Mouse (Mus musculus): Measurements from ENCODE around the gene Dll1. TPM values are rescaled to one million over a fixed set of nuclear protein-coding genes. Genes with fewer than 3 reads are reported as not detected.
A peak's percentile ranks its signal among the peaks of the same experiment; 100 is the strongest.

Gene Dll1
- 9.0 and 9.6 TPM in 2 replicates for polyA plus RNA-seq (2014; fragmentation: Nextera tagmentation; extraction: Ambion mirVana)

DNA sequence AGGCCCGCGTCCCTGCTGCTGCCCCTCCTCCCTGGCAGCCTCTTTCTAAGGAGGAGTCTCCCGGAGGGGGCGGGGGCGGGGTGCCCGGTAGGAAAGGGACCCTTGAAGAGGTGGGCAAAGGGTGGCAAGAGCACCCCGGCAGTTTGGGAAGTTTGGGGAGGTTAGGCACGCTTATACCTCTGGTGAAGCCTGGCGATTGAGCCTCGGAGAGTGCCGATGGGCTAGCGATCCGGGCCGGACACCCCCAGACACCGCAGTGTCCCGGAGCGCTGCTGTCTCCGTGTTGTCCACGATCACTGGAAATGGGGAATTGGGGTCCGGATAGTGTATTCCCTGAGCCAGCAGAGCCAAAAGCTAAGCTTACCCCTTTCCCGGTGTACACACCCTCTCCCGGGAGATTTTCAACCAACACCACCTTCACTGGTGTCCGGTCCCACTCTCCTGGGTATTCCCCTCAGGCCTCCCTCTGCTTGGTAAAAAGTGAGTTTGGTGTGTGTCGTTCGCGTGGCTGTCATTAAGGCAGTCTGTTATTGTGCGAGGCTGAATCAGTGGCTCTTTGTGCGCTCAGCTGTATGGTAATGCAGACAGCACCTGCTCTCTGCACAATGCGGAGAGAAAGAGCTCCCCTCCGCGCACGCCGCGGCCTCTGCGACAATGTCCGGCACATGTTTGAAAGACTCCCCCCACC is at the start of gene Dll1:
TSS of gene Dll1 (minus strand) at position 379 of the 688 bp plus-strand sequence.
- Histone ChIP-seq H3K27me3 (ENCODE audit: control insufficient read depth, insufficient read depth, low read length) (peaks cover 65% of the 10 kb centered on the region), H3K36me3 (replicated peaks; ENCODE audit: control insufficient read depth, insufficient read depth, low read depth, low read length) (no peaks in the 10 kb centered on the region), H3K4me3 (ENCODE audit: low read depth, low read length) (peak within 1 kb of the TSS; percentile 52), H3K4me1 (ENCODE audit: control insufficient read depth, insufficient read depth, low read length) (no peaks in the 10 kb centered on the region; the same call in 1 of the 2 replicates), H3K9me3 (replicated peaks; ENCODE audit: control insufficient read depth, low read length) (no peaks in the 10 kb centered on the region), H3K27ac (replicated peaks; ENCODE audit: low read depth, low read length) (peak within 1 kb of the TSS; percentile 43), H3K4me2 (ENCODE audit: low read depth, low read length) (peak within 1 kb of the TSS; percentile 96), H3K9ac (replicated peaks; ENCODE audit: low read length) (peak within 1 kb of the TSS; percentile 67)
- WGBS = under 1% methylated on average over 36 of the region's 36 CpGs
- DNase-seq (ENCODE audit: low spot score) = peak; percentile 60
- no peak; the same call in 1 of the 2 replicates for ATAC-seq (replicated peaks; ENCODE audit: insufficient number of reproducible peaks, low FRiP score, low TSS enrichment, low read depth)

DNA sequence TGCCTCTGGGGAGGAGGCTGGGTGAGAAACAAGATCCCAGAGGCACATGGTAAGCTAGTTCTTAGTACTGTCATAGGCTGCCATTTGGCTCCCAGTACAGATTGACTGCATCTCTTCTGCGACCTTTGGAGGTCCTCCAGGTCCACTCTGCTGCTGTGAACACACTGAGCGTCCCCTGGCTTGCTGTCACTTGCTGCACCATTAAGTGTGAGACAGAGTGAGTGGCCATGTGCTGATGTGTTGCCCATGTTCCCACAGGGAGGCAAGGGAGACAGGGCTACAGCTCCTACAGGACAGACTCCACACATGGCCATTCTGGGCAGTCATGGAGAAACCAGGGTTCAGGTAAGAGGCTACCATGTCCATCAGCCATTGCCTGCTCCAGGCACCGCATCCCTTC is 49.3 kb upstream of the Dll1 start:
- WGBS = 94% methylated on average over 3 of the region's 3 CpGs
- no peak for ATAC-seq (replicated peaks; ENCODE audit: insufficient number of reproducible peaks, low FRiP score, low TSS enrichment, low read depth)
- Histone ChIP-seq H3K9ac (replicated peaks; ENCODE audit: low read length) (no peak overlapping the region), H3K4me3 (ENCODE audit: low read depth, low read length) (no peak overlapping the region), H3K4me1 (ENCODE audit: control insufficient read depth, insufficient read depth, low read length) (no peaks in the 10 kb centered on the region), H3K27me3 (ENCODE audit: control insufficient read depth, insufficient read depth, low read length) (no peaks in the 10 kb centered on the region), H3K27ac (replicated peaks; ENCODE audit: low read depth, low read length) (no peak overlapping the region), H3K36me3 (replicated peaks; ENCODE audit: control insufficient read depth, insufficient read depth, low read depth, low read length) (peaks cover 4% of the 10 kb centered on the region), H3K9me3 (replicated peaks; ENCODE audit: control insufficient read depth, low read length) (no peaks in the 10 kb centered on the region), H3K4me2 (ENCODE audit: low read depth, low read length) (no peak overlapping the region)
- no peak for DNase-seq (ENCODE audit: low spot score)

GRCm38 (mm10) chr17:15423080-15423765 is 46.6 kb upstream of the Dll1 start:
- no peak for ATAC-seq (replicated peaks; ENCODE audit: insufficient number of reproducible peaks, low FRiP score, low TSS enrichment, low read depth)
- Histone ChIP-seq H3K4me3 (ENCODE audit: low read depth, low read length) (no peak overlapping the region), H3K27me3 (ENCODE audit: control insufficient read depth, insufficient read depth, low read length) (no peaks in the 10 kb centered on the region), H3K9me3 (replicated peaks; ENCODE audit: control insufficient read depth, low read length) (no peaks in the 10 kb centered on the region), H3K36me3 (replicated peaks; ENCODE audit: control insufficient read depth, insufficient read depth, low read depth, low read length) (peaks cover 4% of the 10 kb centered on the region), H3K9ac (replicated peaks; ENCODE audit: low read length) (no peak overlapping the region), H3K4me1 (ENCODE audit: control insufficient read depth, insufficient read depth, low read length) (no peaks in the 10 kb centered on the region), H3K4me2 (ENCODE audit: low read depth, low read length) (no peak overlapping the region), H3K27ac (replicated peaks; ENCODE audit: low read depth, low read length) (no peak overlapping the region)
- 85% methylated on average over 8 of the region's 8 CpGs for WGBS
- no peak for DNase-seq (ENCODE audit: low spot score)

GRCm38 (mm10) chr17:15422666-15423065 is 46.0 kb upstream of the Dll1 start:
- no peak for ATAC-seq (replicated peaks; ENCODE audit: insufficient number of reproducible peaks, low FRiP score, low TSS enrichment, low read depth)
- Histone ChIP-seq H3K9me3 (replicated peaks; ENCODE audit: control insufficient read depth, low read length) (no peaks in the 10 kb centered on the region), H3K27ac (replicated peaks; ENCODE audit: low read depth, low read length) (no peak overlapping the region), H3K9ac (replicated peaks; ENCODE audit: low read length) (no peak overlapping the region), H3K4me1 (ENCODE audit: control insufficient read depth, insufficient read depth, low read length) (no peaks in the 10 kb centered on the region), H3K4me2 (ENCODE audit: low read depth, low read length) (no peak overlapping the region), H3K4me3 (ENCODE audit: low read depth, low read length) (no peak overlapping the region), H3K27me3 (ENCODE audit: control insufficient read depth, insufficient read depth, low read length) (no peaks in the 10 kb centered on the region), H3K36me3 (replicated peaks; ENCODE audit: control insufficient read depth, insufficient read depth, low read depth, low read length) (peaks cover 6% of the 10 kb centered on the region)
- WGBS = 80% methylated on average over 9 of the region's 9 CpGs
- no peak for DNase-seq (ENCODE audit: low spot score)

GRCm38 (mm10) chr17:15421446-15421845 is 44.8 kb upstream of the Dll1 start:
- Histone ChIP-seq H3K27me3 (ENCODE audit: control insufficient read depth, insufficient read depth, low read length) (no peaks in the 10 kb centered on the region), H3K27ac (replicated peaks; ENCODE audit: low read depth, low read length) (no peak overlapping the region), H3K36me3 (replicated peaks; ENCODE audit: control insufficient read depth, insufficient read depth, low read depth, low read length) (peaks cover 6% of the 10 kb centered on the region), H3K4me3 (ENCODE audit: low read depth, low read length) (no peak overlapping the region), H3K9me3 (replicated peaks; ENCODE audit: control insufficient read depth, low read length) (no peaks in the 10 kb centered on the region), H3K9ac (replicated peaks; ENCODE audit: low read length) (no peak overlapping the region), H3K4me2 (ENCODE audit: low read depth, low read length) (no peak overlapping the region), H3K4me1 (ENCODE audit: control insufficient read depth, insufficient read depth, low read length) (no peaks in the 10 kb centered on the region)
- ATAC-seq (replicated peaks; ENCODE audit: insufficient number of reproducible peaks, low FRiP score, low TSS enrichment, low read depth) (no peak), DNase-seq (ENCODE audit: low spot score) (no peak)
- WGBS = 97% methylated on average over 6 of the region's 6 CpGs

GRCm38 (mm10) chr17:15420021-15420603 is 43.4 kb upstream of the Dll1 start:
- peaks cover 3% of the 10 kb centered on the region for H3K36me3 ChIP-seq (replicated peaks; ENCODE audit: control insufficient read depth, insufficient read depth, low read depth, low read length)
- ATAC-seq (replicated peaks; ENCODE audit: insufficient number of reproducible peaks, low FRiP score, low TSS enrichment, low read depth) = no peak

GRCm38 (mm10) chr17:15419534-15419933 is 42.9 kb upstream of the Dll1 start:
- H3K4me2 ChIP-seq (ENCODE audit: low read depth, low read length) = no peak overlapping the region
- H3K9me3 ChIP-seq (replicated peaks; ENCODE audit: control insufficient read depth, low read length) = no peaks in the 10 kb centered on the region
- H3K4me3 ChIP-seq (ENCODE audit: low read depth, low read length) = no peak overlapping the region
- DNase-seq (ENCODE audit: low spot score) (no peak), ATAC-seq (replicated peaks; ENCODE audit: insufficient number of reproducible peaks, low FRiP score, low TSS enrichment, low read depth) (no peak)
- H3K4me1 ChIP-seq (ENCODE audit: control insufficient read depth, insufficient read depth, low read length) = no peaks in the 10 kb centered on the region
- 87% methylated on average over 8 of the region's 8 CpGs for WGBS
- no peak overlapping the region for H3K9ac ChIP-seq (replicated peaks; ENCODE audit: low read length)
- H3K27me3 ChIP-seq (ENCODE audit: control insufficient read depth, insufficient read depth, low read length) = no peaks in the 10 kb centered on the region
- H3K36me3 ChIP-seq (replicated peaks; ENCODE audit: control insufficient read depth, insufficient read depth, low read depth, low read length) = peaks cover 5% of the 10 kb centered on the region
- H3K27ac ChIP-seq (replicated peaks; ENCODE audit: low read depth, low read length) = no peak overlapping the region

More at GRCm38 (mm10) chr17:15420021-15420603, 43.4 kb upstream of the Dll1 start:
- Histone ChIP-seq H3K4me1 (ENCODE audit: control insufficient read depth, insufficient read depth, low read length) (no peaks in the 10 kb centered on the region), H3K9me3 (replicated peaks; ENCODE audit: control insufficient read depth, low read length) (no peaks in the 10 kb centered on the region), H3K27me3 (ENCODE audit: control insufficient read depth, insufficient read depth, low read length) (no peaks in the 10 kb centered on the region), H3K4me3 (ENCODE audit: low read depth, low read length) (no peak overlapping the region), H3K27ac (replicated peaks; ENCODE audit: low read depth, low read length) (no peak overlapping the region), H3K9ac (replicated peaks; ENCODE audit: low read length) (no peak overlapping the region), H3K4me2 (ENCODE audit: low read depth, low read length) (no peak overlapping the region)
- 91% methylated on average over 8 of the region's 8 CpGs for WGBS
- DNase-seq (ENCODE audit: low spot score) = no peak

Data from embryonic facial prominence, embryonic 11.5 days (tissue).